Mouse (Mus musculus): ENCODE measurements around the gene Cebpb. TPM values are rescaled to one million over a fixed set of nuclear protein-coding genes. Genes with fewer than 3 reads are reported as not detected.

Gene Cebpb
- total RNA-seq, 2 experiments from 2014 or later: 31.0 to 100 TPM

GRCm38 (mm10) chr2:167690219-167690961 lies 1.7 kb downstream of the Cebpb start:
- peak in 1 of 2 experiments; percentile 66 for DNase-seq
- intact Hi-C loops (cut with DNase I): loop anchor here (5.0 kb wide), 2 partner anchors 72 to 87 kb away; no protein-coding TSS in a partner anchor

- DNase-seq: peak; percentile 66
- intact Hi-C loops (cut with DNase I): loop anchor here (5.0 kb wide), 2 partner anchors 71 to 86 kb away; no protein-coding TSS in a partner anchor
These were observed 2.2 kb downstream of the Cebpb start for GRCm38 (mm10) chr2:167690962-167691311.

DNA sequence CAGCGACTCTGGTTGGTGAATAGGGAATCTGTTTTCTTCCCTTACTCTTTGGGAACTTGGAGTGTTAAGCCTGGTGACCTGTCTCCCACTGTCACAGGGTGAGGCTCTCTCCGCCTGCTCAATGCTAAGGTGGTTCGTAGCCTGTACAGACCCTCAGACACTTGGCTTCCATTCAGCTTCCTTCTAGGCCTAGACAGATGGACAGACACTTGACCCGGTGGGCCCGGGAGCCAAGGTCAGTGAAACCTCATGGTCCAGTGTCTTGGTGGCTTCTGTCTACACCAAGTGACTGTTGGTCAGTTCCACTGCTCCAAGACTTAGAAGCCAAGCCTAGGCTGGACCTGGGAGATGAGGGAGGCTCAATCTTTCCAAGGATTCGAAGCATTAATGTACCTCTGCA lies 2.7 kb downstream of the Cebpb start:
- intact Hi-C loops (cut with DNase I): loop anchor here (5.0 kb wide), 2 partner anchors 71 to 86 kb away; no protein-coding TSS in a partner anchor
- no peak for DNase-seq

DNA sequence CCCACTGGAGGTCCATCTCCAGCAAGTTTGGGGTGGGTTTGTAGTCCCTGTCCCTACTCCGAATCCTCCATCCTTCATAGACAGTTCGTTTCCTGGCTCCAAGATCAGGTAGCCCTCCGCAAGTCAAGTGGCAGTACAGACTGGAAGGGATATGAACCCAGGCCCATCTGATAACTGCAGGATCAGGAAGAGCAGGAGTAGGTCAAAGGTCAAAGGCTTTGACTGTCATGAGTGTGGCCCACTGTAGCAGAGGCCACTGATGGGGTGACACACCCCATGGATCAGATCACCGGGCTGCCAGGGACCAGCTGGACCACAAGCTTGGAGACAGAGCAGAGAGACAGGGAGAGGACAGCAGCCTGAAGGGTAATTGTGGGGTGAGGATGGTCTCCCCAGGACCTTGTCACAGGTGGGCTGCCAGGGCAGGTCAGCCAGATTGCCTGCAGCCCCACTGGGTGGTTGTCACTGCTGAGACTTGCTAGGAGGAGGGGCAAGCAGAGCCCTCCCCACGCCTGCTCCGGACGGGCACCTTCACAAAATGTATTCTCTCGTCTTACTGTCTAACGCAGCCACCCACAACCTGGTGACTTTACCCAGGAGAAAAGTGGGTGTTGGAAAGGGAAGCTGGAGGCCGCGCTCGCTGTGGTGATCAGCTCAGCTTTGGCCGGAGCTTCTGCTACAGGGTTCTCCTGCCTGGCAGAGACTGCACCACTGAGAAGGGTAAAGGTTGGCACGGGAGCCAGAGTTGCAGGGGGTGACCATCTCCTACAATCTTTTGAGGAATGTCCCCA lies 3.4 kb downstream of the Cebpb start:
- intact Hi-C loops (cut with DNase I): loop anchor here (5.0 kb wide), 2 partner anchors 70 to 85 kb away; no protein-coding TSS in a partner anchor
- DNase-seq: no peak

DNA sequence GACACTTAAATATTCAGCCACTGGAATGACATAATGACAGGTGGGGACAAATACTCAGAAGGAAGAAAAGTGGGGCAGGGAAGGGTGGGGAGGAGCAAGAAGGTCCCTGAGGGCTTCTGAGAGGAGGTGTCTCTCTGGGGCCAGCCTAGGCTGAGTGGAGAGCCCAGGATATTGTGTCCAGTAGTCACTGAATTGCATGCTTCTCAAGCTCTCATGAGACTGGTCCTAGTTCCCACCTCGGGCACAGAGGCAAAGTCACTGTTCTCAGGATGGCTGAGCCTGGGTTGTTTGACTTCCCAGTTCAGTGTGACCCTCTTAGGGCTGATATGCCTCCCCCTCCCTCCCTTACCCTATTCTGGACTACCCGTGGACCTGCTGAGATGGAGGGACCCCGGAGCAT lies 4.1 kb downstream of the Cebpb start:
- DNase-seq: no peak
- intact Hi-C loops (cut with DNase I): loop anchor here (5.0 kb wide), 2 partner anchors 69 to 84 kb away; no protein-coding TSS in a partner anchor

DNA sequence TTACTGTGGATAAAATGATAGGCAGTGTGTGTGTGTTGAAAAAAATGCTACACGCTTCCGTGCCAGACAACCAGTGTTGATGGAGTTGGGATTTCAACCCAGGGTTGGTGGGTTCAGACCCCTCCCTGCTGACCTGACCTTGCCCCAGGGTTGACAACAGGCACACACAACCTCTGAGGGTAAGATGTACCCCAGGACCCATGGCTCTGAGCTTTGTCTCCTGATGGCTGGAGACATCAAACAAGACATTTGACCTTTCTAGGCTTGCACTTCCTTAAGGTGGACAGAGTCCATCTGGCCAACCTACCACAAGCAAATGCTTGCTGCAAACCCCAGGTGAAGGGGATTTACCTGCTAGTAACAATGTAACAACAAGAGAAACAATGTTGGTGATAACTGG lies 4.8 kb downstream of the Cebpb start:
- intact Hi-C loops (cut with DNase I): loop anchor here (5.0 kb wide), 2 partner anchors 69 to 84 kb away; no protein-coding TSS in a partner anchor
- DNase-seq: no peak

GRCm38 (mm10) chr2:167694244-167694643 lies 5.5 kb downstream of the Cebpb start:
- intact Hi-C loops (cut with DNase I): loop anchor here (5.0 kb wide), 2 partner anchors 68 to 83 kb away; no protein-coding TSS in a partner anchor
- no peak for DNase-seq

DNA sequence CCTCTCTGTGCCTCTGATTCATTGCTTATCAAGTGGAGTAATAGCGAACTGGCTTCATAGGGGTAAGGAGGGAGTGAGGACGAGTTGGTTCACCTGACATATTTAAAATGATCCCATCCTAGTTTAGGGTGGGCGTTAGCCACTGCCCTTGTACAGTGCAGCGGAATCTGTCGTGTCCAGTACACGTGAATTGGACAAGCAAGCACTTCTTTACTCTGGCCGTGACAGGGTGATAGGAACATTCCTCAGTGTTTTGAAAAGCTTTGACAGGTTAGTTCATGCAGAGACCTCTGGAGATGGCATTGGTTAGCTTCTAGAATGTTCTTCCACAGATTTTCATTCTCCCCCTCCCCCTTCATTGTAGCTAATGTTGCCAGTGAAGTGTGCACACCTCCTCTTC lies 6.2 kb downstream of the Cebpb start:
- intact Hi-C loops (cut with DNase I): loop anchor here (5.0 kb wide), 2 partner anchors 67 to 82 kb away; no protein-coding TSS in a partner anchor
- DNase-seq: no peak

- intact Hi-C loops (cut with DNase I): no loop called here
These were observed 6.8 kb downstream of the Cebpb start for GRCm38 (mm10) chr2:167695491-167695890.

DNA sequence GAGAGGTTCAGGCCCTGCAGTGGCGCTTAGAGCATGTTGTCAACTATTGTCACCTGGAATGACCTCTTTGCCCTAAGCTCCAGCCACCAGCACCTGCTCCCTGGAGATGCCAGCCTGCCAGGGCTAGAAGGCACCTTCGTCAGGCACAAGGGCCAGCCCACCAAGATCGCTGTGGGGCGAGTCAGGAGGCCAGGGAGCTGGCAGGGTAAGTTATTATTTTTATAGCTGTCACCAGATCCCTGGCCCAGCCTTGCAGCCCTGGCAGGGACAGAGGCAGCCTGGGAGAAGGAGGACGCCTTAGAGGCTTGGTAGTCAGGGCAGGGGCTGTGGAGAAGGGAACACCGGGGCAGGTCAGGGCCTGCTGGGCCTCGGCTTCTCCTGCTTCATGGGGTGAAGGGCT lies 7.4 kb downstream of the Cebpb start:
- intact Hi-C loops (cut with DNase I): no loop called here
- DNase-seq: peak; percentile 69 to 78

More at GRCm38 (mm10) chr2:167695491-167695890, 6.8 kb downstream of the Cebpb start:
- no peak for DNase-seq

DNA sequence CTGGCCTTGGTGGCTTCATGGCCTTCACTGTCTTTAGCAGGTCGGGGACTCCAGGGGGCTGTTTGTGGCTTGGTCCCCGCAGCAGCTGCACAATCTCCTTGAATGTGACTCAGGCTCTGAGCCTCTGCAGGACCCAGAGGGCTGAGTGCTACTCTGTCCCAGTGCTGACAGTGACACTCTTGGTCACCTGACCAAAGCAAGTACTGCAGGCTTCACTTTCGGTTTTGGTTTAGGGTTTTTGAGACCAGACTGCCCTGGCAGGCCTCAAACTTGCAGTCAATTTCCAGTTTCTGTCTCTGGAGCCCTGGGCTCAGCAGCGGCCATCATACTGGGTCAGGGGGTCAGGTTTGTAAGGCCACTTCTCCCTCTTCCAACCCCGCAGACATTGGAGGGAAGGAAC lies 9.2 kb downstream of the Cebpb start:
- peak; percentile 78 to 79 for DNase-seq

DNA sequence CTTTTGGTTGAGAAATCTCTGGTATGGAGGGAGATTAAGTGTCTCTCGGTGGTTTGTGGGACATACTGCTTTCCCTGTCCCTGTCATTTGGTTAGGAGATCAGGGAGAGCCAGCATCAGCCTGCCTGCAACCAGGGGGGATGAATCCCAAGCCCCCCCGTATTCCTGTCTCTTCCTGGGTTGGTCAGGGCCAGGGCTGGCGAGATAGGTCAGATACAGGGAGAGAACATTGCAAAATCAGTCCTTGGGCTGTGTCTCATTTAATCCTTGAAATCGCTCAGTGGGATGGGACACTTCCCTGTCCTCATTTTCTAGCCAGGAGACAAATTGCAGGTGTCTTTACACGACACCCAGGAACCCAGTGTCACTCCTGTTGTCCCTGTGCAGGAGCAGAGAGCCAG lies 11.3 kb downstream of the Cebpb start:
- intact Hi-C loops (cut with DNase I): no loop called here
- no peak for DNase-seq

More for the DNA sequence above, 9.2 kb downstream of the Cebpb start:
- intact Hi-C loops (cut with DNase I): no loop called here

GRCm38 (mm10) chr2:167701472-167701871 lies 12.8 kb downstream of the Cebpb start:
- no peak for DNase-seq
- intact Hi-C loops (cut with DNase I): no loop called here

GRCm38 (mm10) chr2:167702126-167702525 lies 13.4 kb downstream of the Cebpb start:
- intact Hi-C loops (cut with DNase I): no loop called here
- no peak for DNase-seq

DNA sequence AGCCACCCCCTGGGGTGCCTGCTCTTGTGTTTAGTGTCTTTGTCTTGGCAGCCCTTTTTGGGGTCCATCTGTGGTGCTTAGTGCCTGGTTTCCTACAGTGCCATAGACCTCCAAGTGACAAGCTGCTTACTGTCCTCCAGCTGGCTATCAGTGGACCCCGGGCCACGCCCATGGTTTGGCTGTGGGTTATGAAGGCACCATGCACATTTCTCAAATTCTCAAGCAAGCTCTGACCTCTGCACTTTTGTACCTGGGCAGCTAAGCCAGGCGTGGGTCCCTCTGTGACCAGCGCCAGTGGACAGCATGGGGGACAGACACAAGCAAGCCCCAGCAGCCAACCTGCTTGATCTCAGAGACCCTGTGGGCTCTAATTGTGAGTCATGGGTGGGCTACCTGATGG lies 15.7 kb downstream of the Cebpb start:
- intact Hi-C loops (cut with DNase I): no loop called here

GRCm38 (mm10) chr2:167706183-167706939 lies 17.6 kb downstream of the Cebpb start:
- intact Hi-C loops (cut with DNase I): no loop called here
- DNase-seq: no peak

More for the DNA sequence above, 15.7 kb downstream of the Cebpb start:
- DNase-seq: no peak

DNA sequence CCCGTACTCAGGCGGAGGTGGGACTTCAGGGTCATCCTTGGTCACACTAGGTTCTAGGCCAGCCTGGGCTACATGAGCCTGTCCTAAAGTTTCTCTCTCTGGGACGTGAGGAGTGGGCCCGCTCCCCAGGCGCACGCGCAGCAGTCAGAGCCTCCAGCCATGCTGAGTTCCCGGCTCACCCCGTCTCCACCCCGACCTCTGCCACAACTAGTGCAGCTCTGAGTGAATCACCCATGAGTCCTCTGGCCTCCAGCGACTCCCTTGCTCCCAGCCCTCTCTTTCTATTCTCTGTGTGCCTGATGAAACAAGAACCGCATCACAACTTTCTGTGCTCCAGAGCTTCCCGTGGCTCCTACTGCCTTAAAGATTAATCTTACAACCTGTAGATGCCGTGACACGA lies 19.7 kb downstream of the Cebpb start:
- DNase-seq: no peak
- intact Hi-C loops (cut with DNase I): no loop called here

GRCm38 (mm10) chr2:167709969-167710368 lies 21.3 kb downstream of the Cebpb start:
- intact Hi-C loops (cut with DNase I): no loop called here

DNA sequence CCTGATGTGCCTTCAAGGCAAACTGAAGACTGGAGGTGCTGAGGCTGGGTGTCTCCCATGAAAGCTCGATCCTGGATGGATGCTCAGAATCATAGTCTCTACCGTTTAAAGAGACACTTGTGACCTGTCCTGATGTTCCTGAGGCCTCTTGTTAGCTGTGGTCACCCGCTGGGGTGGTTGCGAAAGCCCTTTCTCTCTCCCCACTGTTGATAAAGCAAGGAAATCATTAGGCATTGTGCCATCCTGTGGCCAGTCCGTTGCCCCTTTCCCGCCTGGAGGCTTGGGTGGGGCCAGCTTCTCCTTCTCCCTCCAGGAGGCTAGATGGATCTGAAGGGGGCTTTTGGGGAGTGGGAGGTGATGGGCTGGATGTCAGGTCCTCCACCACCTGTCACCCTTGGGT lies 21.9 kb downstream of the Cebpb start:
- DNase-seq: no peak
- intact Hi-C loops (cut with DNase I): no loop called here

More at GRCm38 (mm10) chr2:167709969-167710368, 21.3 kb downstream of the Cebpb start:
- DNase-seq: no peak

Data from heart, postnatal 10 days (tissue).